Mouse (Mus musculus): ENCODE measurements around the gene Abcc3.

The Abcc3 gene

GRCm38 (mm10) chr11:94324618-94325017 is 68.2 kb downstream of the Abcc3 start:
- DNase-seq (ENCODE audit: low spot score in 2 of 2): no peak

- no peak for DNase-seq (ENCODE audit: low spot score in 2 of 2)
Measured at GRCm38 (mm10) chr11:94323271-94323925, 69.4 kb downstream of the Abcc3 start.

- DNase-seq (ENCODE audit: low spot score in 2 of 2): no peak
Measured at GRCm38 (mm10) chr11:94322636-94323035, 70.2 kb downstream of the Abcc3 start.

- peak; percentile 93 to 94 for DNase-seq (ENCODE audit: low spot score in 2 of 2)
Measured at GRCm38 (mm10) chr11:94321931-94322400, 70.8 kb downstream of the Abcc3 start, which contains the start of gene Luc7l3. Gene Luc7l3 (minus strand): TSS chr11:94321988.

GRCm38 (mm10) chr11:94320969-94321930 is 71.5 kb downstream of the Abcc3 start:
- DNase-seq (ENCODE audit: low spot score in 2 of 2): no peak

- DNase-seq (ENCODE audit: low spot score in 2 of 2): no peak
Measured at GRCm38 (mm10) chr11:94318056-94318455, 74.7 kb downstream of the Abcc3 start.

- DNase-seq (ENCODE audit: low spot score in 2 of 2): no peak
Measured at GRCm38 (mm10) chr11:94317515-94317914, 75.3 kb downstream of the Abcc3 start.

- no peak for DNase-seq (ENCODE audit: low spot score in 2 of 2)
Measured at GRCm38 (mm10) chr11:94317014-94317413, 75.8 kb downstream of the Abcc3 start.

- no peak for DNase-seq (ENCODE audit: low spot score in 2 of 2)
Measured at GRCm38 (mm10) chr11:94316528-94316927, 76.3 kb downstream of the Abcc3 start.

- no peak for DNase-seq (ENCODE audit: low spot score in 2 of 2)
Measured at GRCm38 (mm10) chr11:94315308-94315707, 77.5 kb downstream of the Abcc3 start.

GRCm38 (mm10) chr11:94314098-94314652 is 78.6 kb downstream of the Abcc3 start:
- DNase-seq (ENCODE audit: low spot score in 2 of 2): no peak

GRCm38 (mm10) chr11:94312733-94313132 is 80.1 kb downstream of the Abcc3 start:
- DNase-seq (ENCODE audit: low spot score in 2 of 2): no peak

- DNase-seq (ENCODE audit: low spot score in 2 of 2): no peak
Measured at GRCm38 (mm10) chr11:94294996-94295845, 97.6 kb downstream of the Abcc3 start.

Measured in heart, adult 9 months (tissue).